Mouse (Mus musculus) spleen, embryonic (tissue): ENCODE results near the gene Slc22a14.
"Not testable (repeated sequence)": the region's sequence is repeated elsewhere in the genome, so short reads cannot be mapped to it uniquely, and the experiment has no call there.

Experiments used
- CTCF ChIA-PET: fragments of 350-600 bp; sonication (Branson Sonifier 250); formaldehyde crosslinking; loops from one replicate; lab custom pipeline; 2022; lab: Charles Lee

The Slc22a14 gene

DNA sequence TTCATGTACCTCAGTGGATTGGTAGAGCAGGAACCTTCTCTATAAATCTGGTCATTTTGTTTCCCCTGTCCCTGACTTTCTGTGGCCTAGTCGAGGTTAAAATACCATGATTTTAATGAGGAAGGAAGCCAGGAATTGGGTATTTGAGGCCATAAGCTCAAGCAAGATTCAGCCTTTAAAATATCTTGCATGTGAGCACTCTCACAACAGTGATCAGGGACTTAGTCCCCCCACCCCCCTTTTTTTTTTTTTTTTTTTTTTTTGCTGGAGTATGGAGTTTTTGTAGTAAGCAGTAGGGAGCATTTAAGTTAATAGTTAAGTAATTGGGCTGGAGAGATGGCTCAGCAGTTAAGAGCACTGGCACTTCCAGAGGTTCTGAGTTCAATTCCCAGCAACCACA is 41.2 kb downstream of the Slc22a14 start:
- CTCF ChIA-PET, result interaction anchor here (0.7 to 1.1 kb wide), 2 partner anchors 15 to 1262 kb away, joined by 3 to 11 read pairs; partner anchors contain the start of gene Acaa1a

DNA sequence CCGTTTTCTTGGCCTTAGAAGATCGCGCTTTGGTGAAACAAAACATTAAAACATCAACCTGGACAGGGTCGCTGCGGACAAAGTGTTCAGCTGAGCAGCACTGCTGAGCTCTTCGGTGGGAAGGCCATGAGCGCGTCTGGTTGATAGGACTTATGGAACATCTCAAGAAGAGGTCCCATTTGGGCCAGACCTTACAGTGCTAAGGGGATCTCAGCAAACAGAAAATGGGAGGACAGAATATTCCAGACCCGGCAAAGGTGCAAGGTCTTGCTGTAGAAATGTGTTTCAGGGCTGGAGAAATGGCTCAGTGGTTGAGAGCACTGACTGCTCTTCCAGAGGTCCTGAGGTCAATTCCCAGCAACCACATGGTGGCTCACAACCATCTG is 42.1 kb downstream of the Slc22a14 start:
- CTCF ChIA-PET, result interaction anchor here (0.6 kb wide), 1 partner anchor 767 kb away, joined by 3 read pairs; no protein-coding TSS in a partner anchor

DNA sequence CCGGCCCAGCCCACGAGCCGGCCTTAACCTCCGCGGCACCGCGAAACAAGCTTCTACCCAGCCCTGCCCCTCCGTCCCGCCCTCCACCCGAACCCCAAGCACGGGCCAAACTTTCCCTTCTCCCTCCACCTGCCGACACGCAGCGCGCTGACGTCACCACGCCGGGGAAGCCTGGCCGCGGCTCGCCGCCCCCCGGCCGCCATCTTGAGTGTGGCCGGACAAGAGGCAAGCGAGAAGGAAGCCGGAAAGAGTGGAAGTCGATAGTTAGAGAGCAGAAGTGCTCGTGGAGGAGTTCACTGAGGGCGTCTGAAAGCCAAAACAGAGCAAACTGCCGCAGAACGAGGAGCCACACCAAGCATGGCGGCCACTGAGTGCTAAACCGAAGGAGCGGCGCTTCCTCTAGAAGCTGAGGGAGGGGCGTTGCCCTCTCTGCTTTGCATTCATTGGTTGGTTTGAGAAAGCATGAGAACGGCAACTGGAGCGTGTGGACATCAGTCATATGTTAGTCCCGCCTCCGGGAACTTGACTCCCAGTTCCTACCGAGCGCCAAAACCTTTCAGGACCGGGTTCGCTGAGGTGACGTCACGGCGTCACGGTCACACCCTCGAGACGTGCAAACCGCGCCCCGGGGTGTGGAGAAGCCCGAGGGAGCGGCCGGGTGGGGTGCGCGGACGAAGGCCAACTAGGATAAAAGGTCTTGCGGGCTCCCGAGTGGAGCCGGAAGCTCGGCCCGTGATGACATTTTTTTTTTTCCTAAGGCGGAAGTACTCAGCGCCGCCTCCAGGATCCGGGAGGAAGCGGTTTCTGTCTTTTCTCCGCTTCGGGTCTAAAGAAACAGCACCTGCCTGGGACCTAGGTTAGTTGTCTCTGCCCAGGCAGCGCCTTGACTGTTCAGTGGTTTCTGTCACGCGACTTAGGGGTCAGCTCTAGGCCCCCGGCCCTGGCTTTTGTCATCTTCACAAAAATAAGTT is 42.8 kb downstream of the Slc22a14 start, which contains the start of gene Oxsr1:
Gene Oxsr1 (minus strand): TSS at position 139 of the 971 bp plus-strand sequence.
- CTCF ChIA-PET, result interaction anchor here (0.6 kb wide), 1 partner anchor 767 kb away, joined by 3 read pairs; no protein-coding TSS in a partner anchor

DNA sequence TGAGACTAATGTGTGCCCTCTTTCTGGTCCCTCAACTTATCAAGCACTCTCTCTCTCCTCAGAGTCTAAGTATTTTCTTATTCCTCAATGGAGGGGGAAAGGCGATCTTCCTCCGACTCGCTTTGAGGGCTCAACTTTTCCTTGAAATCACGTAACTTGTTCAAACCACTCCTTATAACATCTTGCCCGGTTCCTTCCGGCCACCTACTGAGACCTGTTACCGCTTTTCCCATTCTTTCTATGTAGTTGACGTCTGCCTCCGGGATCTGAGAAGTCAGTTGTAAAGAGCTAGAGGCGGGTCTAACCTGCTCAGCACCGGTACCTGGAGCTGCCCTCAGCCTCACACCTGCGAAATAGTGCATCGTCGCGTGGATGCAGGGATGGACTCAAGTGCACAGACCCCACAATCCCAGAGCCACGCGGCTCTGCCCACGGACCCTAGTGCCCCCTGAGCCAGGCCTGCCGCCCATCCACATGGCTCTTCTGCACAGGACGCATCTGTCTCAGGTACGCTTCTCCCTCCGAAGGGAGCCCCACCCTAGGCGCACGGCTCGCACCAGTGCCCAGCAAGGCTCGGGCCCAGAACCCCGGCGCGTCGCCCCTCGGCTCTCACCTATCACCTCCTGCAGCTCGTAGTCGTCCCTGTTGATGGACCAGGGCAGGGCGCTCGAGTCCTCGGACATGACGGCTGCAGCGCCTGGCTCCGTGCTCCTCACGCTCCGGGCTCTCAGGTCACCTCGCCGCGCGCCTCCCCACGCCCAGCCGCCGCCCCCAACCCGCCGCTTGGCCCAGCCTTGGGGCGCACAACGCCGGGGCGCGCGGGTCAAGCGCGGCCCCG is 43.7 kb downstream of the Slc22a14 start:
- CTCF ChIA-PET, result no interaction called here

DNA sequence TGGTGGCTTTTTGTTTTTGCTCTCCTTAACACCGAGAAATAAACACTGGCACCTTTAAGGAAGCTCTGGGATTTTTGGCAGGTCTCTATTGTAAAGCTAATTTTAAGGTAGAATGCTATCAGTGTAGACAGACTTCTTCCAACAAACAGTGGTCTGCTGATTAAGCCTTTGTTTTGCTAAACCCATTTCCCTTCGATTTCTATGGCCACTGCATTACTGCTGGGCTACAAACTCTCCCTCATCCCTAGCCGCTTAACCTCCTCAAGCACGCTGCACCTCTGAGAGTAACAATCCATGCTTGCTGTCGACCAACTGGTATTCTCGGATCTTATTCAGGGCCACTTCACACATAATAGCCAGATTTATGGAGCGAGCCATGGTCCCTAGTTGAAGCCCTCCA is 44.4 kb downstream of the Slc22a14 start:
- CTCF ChIA-PET, result interaction anchor here (0.5 to 0.6 kb wide), 2 partner anchors 31 to 52 kb away, joined by 3 read pairs; no protein-coding TSS in a partner anchor

DNA sequence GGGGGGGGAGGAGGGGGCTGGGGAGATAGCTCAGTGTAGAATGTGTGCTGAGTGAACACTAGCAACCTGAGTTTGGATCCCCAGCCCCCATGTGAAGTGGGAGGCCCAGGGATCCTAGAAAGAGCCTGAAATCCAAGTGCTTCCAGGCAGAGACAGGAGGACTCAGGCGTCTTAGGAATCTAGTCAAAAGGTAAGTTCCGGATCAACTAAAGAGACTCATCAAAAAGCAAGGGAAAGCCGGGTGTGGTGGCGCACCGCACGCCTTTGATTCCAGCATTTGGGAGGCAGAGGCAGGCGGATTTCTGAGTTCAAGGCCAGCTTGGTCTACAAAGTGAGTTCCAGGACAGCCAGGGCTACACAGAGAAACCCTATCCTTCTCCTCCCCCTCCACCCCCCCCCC is 44.9 kb downstream of the Slc22a14 start:
- CTCF ChIA-PET, result interaction anchor here (0.5 to 0.6 kb wide), 2 partner anchors 31 to 52 kb away, joined by 3 read pairs; no protein-coding TSS in a partner anchor

DNA sequence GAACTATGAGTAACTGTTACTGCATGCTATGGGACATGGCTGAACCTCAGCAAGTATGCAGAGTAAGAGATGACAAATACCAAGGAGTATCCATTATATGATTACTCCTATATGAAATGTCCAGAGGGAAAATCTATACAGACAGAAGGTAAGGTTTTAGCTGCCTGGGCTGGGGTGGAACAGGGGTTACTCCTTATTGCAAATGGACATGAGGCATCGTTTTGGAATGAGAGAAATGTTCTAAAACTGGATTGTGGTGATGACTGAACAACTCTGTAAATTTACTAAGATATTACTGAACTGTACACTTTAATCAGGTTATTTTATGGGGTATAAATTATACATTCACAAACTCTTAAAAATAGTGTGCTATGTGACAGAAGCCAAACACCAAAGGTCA is 46.5 kb downstream of the Slc22a14 start:
- CTCF ChIA-PET, result no interaction called here

DNA sequence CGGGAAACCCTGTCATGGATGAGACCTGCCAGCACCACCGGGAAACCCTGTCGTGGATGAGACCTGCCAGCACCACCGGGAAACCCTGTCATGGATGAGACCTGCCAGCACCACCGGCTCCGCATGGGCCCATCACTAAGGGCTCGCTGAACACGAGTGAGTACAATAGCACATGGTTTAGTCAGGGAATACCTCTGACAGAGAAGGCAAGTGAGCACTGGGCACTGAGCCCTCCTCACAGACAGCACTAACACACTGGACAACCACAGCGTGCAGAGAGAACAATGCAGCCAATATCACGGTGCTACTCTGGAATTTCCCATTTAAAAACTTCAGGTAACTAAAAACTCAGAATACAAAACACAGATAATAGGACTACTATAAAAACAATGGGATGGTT is 52.3 kb downstream of the Slc22a14 start:
- CTCF ChIA-PET, result no interaction called here

DNA sequence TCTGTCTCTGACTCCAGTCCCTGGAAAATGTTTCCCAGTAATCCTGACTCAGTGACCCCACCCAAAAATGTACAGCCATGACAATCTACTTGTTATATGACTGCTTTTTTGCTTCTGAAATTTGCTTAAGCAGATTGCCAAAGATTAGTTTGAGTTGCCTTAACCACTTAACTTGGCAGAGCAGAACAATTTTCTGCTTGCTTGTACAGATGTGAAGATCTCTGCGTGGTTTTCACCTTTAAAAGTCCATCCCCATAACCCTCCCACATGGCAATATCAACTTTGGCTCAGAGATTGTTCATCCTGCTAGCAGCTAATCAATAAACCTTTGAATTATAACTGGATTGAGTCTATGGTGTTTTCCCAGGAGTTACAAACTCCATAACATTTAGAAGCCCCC is 56.3 kb downstream of the Slc22a14 start:
- CTCF ChIA-PET, result no interaction called here

DNA sequence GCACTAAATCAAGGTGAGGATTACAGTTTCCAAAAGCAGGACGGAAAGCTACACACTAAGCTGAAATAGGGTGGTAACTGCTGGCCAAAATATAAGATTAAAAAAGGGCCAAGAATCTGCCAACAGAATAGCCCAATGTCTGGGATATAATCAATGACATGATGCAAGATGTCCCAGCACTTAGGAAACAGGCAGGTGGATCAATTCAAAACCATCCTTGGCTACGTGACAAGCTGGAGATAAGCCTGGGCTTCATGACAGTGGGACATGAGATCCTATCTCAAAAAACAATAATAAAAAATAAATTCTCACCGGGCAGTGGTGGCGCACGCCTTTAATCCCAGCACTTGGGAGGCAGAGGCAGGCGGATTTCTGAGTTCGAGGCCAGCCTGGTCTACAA is 59.5 kb downstream of the Slc22a14 start:
- CTCF ChIA-PET, result no interaction called here

DNA sequence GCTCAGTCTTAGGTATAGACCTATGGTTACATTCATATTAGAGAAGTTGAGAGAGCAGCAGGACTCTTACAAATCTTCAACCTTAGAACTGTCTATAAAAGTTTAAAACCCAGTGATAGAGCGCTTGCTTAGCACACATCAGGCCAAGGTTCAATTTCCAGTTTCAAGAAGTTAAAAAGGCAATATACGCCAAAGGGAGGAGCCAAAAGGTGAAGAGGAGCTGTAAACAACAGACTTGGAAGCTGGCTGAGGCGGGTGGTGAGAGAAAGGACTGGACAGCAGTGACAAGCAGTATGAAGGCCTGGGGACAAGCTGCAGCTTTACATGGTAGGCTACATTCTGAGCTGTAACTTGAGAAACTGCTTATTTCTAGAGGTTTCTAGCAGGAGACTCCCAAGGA is 66.8 kb downstream of the Slc22a14 start:
- CTCF ChIA-PET, result no interaction called here

DNA sequence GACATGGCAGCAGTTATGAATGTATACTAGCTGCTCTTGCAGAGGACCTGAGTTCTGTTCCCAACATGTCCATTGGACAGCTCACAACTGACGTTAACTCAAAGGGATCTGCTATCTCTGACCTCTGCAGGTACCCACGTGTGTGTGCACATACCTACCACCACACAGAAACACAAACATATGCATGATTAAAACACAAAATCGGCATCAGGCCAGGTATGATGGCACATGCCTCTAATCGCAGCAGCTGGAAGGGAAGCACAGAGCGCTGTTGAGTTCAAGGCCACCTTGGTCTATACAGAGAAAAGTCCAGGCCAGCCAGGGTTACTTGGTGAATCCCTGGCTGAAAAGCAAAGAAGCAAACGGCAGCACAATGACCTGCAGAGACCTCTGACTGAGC is 67.7 kb downstream of the Slc22a14 start:
- CTCF ChIA-PET, result no interaction called here

DNA sequence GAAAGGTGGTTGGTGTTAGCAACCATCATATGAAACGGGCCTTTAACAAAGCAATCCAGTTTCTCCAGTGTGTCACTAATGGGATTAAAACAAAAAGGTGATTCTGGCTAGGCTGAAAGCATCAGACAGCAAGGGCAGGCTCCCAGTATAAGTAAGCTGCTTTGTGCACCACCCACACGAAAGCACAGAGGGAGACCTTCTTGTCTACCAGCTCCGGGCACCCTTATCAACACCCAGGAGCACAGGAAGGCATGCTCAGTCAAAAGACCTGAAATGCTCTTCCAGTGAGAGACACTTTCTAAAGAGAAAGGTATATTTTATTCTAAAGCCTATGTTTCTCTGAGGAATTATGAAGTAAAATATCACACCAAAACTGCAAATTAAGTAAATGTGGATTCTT is 74.6 kb downstream of the Slc22a14 start:
- CTCF ChIA-PET, result no interaction called here

DNA sequence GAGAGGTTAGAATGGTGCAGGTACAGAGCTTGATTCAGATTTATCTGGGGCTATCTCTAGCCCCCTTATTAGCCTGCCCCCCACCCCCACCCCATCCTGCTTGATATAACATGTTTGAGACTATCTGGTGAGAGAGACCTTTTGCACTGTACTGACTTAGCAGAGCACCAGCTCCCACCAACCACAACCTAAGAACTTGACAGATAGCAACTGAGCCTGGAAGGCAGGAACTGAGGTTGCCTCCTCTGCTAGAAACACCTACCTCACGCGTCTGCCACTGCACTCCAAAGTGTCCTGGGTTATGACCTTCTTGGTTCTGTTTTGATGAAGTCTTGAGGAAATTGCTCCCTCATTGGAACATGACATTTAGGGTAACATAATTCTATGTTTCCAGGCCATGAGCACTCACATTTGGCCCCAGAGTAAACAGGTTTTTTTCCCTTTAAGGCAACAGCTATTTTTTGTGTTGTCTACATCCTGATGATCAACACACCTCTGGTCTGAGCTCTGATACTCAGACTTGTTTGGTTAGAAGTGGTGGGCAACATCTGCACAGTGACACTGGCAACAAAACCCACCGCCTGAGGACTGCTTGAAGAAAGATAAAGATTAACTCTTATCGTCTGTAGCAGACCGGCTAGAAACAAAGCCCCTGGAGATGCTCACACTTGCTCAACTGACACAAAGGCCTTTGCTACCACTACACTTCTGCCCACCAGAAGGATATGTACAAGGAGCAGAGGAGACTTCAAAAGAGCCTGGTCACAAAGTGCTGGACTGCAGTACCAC is 84.3 kb downstream of the Slc22a14 start:
- CTCF ChIA-PET, result no interaction called here

DNA sequence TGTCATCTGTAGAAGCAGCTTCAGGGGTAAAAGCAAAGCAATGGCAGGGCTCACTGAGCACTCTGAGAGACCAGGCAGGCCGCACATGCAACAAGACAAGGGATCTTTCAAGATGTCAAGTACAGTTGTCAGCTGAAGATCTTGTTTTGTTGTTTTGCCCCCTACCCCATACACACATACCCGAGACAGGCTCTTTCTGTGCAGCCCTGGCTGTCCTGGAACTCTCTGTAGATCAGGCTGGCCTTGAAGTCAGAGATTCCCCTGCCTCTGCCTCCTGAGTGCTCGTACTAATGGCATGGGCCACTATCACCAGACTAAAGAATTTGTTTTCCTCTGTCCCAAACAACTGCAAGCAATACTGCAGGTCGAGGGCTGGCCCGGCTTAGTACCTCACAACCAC is 87.3 kb downstream of the Slc22a14 start:
- CTCF ChIA-PET, result no interaction called here

DNA sequence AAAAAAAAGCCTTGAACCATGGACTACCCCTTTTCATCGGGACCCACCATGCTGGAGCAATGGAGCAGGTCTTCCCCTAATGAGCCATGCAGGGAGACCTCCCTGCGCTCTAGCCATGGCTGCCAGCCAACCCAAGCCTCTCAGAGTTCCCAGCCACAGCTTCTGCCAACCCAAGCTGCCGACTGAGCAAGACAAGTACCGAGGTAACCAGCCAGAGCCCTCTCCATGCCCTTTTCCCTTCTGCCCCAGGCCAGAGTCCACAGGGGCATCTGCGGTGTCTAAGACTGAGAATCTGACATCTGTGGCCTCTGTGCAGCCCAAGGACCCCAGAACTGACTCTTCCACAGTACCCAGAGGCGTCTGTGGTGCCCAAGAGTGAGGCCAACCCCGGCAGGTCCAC is 89.0 kb downstream of the Slc22a14 start:
- CTCF ChIA-PET, result no interaction called here

DNA sequence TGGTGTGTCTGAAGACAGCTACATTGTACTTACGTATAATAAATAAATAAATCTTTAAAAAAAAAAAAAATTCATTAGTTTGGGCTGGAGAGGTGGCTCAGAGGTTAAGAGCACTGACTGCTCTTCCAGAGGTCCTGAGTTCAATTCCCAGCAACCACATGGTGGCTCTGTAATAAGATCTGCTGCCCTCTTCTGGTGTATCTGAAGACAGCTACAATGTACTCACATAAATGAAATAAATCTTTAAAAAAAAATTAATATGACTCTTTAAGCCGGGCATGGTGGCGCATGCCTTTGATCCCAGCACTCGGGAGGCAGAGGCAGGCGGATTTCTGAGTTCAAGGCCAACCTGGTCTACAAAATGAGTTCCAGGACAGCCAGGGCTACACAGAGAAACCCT is 90.5 kb downstream of the Slc22a14 start:
- CTCF ChIA-PET, result not testable (repeated sequence)

DNA sequence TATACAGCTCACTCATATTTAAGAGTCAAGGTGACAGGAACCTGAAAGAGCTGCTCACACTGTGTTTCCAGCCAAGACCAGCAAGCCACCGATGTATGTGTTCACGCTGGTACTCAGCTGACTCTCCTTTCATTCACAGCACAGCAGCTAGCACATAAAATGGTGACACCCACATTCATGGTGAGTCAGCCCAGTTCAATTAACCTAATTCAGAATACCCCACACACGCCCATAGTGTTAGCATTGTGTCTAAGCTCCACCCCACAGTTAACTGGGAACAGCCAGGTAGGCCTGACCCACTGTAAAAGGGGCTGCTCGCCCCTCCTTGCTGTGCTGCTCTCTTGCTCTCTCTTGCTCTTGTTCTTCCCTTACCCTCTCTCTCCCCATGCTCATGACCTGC is 93.9 kb downstream of the Slc22a14 start:
- CTCF ChIA-PET, result no interaction called here

DNA sequence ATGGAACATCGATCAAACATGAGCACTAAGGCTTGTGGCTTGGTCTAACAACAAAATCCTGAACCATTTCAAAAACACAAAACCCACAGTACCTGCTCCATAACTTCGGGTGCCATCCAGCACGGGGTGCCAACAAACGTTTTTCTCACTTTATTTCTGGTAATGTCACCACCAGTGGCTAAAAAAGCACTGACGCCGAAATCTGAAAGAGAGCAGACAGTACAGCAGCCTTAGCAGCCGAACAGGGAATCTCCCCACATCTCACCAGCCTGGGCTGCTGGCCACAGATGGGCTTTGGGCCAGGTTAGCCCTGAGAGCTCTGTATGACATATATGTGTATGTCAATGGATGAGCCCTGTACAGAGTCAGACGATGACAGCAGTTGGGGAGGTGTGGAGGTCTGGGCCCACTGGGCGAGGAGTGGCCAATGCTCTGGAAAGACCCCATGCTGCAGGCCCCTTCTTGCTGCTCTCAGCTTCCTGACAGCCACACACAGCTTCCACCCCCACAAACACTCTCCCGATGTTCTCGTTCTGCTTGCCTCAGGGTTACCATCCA is 96.7 kb downstream of the Slc22a14 start:
- CTCF ChIA-PET, result interaction anchor here (0.6 to 0.7 kb wide), 2 partner anchors 8 to 52 kb away, joined by 3 to 4 read pairs; no protein-coding TSS in a partner anchor

DNA sequence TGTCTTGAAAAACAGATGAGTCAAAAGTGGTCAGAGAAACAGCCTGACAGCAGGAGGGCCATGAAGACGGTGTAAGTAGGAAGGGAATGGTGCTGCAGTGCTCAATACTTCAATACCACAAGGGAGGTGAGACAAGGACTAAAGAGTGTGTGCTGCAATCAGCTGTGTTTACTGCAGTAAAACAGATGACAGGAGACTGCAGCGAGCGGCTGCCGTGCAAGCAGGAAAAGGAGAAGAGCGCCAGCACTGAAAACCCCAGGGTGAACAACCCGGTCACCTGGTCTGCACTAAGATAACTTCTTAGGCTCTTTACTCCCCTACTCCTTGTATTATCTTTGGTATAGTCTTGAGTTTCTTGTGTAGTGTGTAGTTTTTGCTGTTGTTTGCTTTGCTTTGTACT is 97.2 kb downstream of the Slc22a14 start:
- CTCF ChIA-PET, result interaction anchor here (0.6 kb wide), 1 partner anchor 53 kb away, joined by 3 read pairs; no protein-coding TSS in a partner anchor

DNA sequence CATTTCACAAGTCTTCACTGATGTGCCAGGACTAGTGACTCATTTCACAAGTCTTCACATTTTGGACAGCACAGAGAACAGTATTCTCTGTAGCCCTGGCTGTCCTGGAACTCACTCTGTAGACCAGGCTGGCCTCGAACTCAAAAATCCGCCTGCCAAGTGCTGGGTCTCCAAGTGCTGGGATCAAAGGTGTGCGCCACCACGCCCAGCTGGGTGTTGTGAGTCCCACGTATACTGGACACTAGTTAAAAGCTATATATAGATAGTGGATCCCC is 99.3 kb downstream of the Slc22a14 start:
- CTCF ChIA-PET, result not testable (repeated sequence)
